Mouse (Mus musculus) MEL-GATA-1-ER (cell line): Measurements from ENCODE around the gene Bms1.

Experiments
- DNase-seq: peaks from one replicate; pipeline ENCODE4 v3.0.0-alpha.2; 2012; ENCODE audit warnings: low read depth; ENCODE audit errors: extremely low read depth

The Bms1 gene

GRCm38 (mm10) chr6:118419050-118419920, at the start of gene Bms1:
Gene Bms1, minus strand, starts transcription at chr6:118419474.
- DNase-seq, result peak; percentile 94

- DNase-seq, result no peak
Observed at GRCm38 (mm10) chr6:118462069-118462705, 42.9 kb upstream of the Bms1 start.

DNA sequence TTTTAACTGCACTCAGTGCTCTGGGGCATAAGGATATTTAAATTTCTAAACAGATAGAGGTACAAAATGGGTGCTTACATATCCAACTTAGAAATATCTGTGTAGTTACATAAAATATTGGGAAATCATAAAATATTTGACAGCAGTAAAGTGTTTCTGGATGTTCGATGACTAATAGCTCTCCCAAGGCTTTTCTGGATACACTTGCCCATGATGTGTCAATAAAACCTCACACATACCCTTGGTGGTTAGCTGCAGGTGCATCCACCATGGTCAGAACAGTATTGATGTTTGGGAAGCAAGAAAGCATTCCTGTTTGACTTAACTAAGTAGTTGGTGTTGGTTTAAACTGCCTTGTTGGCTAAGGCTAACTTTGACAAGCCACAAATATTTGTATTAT, 38.5 kb upstream of the Bms1 start:
- no peak for DNase-seq

GRCm38 (mm10) chr6:118455042-118455631, 35.9 kb upstream of the Bms1 start, which contains the start of gene Zfp248:
Gene Zfp248, minus strand, starts transcription at chr6:118455528.
- DNase-seq, result peak; percentile 55

DNA sequence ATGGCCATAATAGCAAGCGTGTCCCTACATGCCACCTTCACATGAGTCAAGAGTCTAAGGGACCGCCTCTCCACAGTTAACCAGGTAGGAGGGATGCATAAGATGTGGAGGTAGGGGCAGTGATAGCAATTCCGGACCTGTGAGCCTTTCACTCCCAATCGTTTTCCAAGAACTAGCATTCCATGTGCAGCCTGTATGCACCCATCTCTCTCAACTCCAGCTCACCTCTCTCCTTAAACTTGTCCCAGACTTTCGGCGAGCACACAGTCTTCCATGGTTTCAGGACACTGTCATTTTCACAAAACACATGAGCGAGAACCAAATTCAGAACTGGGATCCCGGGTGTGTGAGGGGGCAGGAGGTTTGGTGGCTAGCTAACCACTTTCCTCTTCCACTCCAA, 35.2 kb upstream of the Bms1 start:
- DNase-seq, result no peak

DNA sequence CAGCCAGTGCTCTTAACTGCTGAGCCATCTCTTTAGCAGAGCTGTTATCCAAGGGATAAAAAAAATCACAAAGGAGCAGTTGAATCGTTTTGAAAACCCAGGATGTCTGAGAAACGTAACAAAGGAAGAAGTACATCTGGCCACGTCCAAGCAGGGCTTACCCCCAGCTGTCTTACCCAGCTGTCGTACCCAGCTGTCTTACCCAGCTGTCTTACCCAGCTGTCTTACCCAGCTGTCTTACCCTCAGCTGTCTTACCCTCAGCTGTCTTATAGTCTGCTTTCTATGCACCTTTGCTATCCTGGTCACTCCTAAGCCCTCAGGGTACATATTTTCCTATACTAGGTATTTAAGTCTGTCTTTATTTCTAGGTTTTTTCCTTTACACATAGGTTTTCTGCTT, 12.2 kb upstream of the Bms1 start:
- DNase-seq, result no peak

- DNase-seq, result no peak
Observed at GRCm38 (mm10) chr6:118426666-118427065, 7.4 kb upstream of the Bms1 start.

DNA sequence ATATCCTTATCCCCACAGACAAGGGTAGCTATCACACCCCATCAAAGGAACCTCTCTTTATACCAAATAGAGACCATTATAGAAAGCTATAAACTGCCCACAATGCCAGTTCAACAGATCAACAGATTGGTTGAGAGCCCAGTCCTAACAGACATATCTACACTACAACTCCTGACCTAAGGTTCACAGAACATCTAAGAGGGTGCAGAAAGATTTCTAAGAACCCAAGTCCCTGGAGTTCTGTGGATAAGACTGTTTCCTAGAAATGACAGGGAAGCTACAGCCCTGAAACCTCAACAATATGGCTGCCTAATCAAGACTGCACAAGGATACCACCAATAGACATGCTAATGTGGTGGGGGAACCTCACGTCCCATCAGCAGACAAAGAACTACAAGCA, 8.8 kb downstream of the Bms1 start:
- DNase-seq, result peak; percentile 27

DNA sequence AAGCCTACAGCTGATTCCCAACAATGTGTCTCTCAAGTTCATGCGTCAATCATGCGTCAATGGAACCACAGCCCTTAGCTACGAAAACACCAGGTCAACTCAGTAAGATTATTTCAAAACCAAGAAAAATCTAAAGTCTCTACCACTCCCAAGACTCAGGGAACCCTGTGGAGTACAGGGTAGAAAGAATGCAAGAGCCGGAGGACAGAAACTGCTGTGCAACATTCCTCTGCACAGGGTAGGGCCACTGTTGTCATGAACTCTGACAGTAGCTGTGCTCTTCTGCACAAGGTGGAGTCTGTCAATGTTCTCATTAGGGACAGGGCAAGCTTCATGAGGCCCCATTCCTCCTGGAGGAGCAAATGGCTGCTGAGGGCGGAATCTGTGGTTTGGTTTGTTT, 10.8 kb downstream of the Bms1 start:
- no peak for DNase-seq

DNA sequence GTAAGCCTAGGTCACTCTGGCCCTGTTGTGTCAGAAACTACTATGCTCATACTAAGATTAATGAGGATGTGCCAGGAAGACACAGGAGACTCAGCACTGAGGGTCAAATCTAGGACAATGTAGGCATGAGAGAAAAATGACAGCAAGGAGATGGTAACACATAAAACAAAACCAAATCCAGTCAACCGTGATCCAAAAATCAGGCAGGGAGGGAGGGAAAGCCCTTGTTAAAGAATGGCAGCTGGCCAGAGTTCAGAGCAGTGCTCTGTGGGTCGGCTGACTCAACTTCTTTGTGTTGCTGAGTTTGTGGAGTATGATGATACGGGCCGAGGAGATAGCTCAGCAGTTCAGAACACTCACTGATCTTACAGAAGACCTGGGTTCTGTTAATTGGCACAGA, 12.9 kb downstream of the Bms1 start:
- no peak for DNase-seq

GRCm38 (mm10) chr6:118390746-118391145, 28.5 kb downstream of the Bms1 start:
- no peak for DNase-seq

- DNase-seq, result no peak
Observed at GRCm38 (mm10) chr6:118385962-118386361, 33.3 kb downstream of the Bms1 start.

- DNase-seq, result peak; percentile 34
Observed at GRCm38 (mm10) chr6:118381234-118381633, 38.0 kb downstream of the Bms1 start.

DNA sequence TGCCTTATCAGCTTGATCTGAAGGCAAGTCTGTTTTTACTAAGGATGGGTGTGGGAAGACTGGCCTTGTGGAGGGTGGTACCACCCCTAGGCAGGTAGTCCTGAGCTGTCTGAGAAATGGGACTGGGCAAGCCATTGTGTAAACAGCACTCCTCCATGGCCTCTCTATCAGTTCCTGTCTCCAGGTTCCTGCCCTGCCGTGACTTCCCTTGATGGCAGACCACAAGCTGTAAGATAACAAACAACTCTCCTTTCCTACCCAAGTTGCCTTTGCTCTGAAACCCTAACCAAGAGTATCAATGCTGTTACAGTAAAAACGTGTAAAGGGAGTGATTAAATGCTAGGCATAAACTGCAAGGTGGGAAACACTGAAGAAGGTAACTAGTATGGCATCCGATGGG, 38.6 kb downstream of the Bms1 start:
- DNase-seq, result peak; percentile 52

- DNase-seq, result peak; percentile 13
Observed at GRCm38 (mm10) chr6:118379451-118380167, 39.7 kb downstream of the Bms1 start.

DNA sequence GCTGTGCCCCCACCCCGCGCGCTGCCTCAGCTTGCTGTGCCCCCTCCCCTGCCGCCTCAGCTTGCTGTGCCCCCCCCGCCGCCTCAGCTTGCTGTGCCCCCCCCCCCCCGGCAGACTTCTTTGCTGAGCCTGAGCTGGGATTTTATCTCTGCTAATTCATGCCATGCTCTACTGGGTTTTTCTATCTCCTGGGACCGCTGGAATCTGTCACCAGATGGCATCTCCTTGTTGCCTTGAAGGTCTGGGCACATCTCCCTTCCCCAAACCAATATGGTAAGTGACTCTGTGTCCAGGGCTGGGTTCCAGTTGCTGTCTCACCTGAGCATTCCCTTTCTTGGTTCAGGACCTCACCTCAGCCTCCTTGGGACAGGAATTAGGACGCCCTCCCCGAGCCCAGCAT, 41.7 kb downstream of the Bms1 start:
- DNase-seq, result no peak

DNA sequence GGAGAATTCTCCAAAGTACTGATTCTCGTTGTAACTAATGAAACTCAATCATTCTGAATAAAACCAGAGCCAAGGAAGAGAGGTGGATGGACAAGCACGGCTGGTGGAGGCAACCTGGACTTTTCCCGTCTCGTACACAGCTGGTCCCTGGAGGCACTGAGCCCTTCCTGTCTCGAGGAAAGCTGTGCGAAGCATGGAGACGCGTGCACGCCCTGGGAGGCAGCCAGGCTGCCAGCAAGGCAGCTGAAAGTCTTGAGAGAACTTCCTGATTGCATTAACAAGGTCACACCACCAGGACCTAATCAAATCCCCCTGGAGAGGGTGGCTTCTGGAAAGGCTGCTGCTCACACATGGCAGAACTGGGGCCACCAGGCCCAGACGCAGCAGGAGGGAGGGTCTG, 43.3 kb downstream of the Bms1 start:
- DNase-seq, result no peak

- no peak for DNase-seq
Observed at GRCm38 (mm10) chr6:118375457-118375856, 43.8 kb downstream of the Bms1 start.

DNA sequence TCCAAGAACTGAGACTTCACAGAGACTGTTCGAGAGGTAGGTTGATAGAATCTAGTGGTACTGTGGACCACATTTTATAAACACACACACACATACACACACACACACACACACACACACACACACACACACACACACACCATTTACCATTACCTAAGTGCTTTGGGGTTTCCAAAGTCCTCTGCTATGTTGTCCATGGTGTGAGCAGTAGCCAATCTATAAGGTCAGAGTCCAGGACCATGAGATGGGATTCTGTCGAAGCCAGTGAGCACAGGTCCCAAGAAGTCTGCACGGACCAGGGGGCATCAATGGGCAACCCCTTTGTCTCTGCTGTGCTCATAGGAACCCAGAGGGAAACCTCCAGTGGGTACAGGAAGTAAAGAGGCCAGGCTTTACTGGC, 44.2 kb downstream of the Bms1 start:
- no peak for DNase-seq

DNA sequence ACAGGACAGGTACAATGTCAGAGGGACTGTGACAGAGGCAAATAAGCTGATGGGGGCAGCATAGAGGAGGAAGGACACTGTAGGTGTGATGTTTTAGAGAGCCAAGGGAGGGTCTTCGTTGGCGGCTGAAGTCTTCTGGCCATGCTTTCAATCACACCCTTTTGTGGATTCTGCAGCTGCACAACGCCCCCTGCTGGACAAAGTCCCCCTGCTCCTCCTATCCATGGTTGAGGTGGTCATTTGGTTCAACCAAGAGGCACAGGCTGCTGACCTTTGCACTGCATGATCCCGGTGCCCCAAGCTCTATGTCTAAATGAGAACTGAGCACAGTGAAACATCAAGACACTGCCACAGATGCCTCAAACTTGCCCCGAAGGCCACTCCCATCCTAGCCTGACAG, 46.0 kb downstream of the Bms1 start:
- no peak for DNase-seq

DNA sequence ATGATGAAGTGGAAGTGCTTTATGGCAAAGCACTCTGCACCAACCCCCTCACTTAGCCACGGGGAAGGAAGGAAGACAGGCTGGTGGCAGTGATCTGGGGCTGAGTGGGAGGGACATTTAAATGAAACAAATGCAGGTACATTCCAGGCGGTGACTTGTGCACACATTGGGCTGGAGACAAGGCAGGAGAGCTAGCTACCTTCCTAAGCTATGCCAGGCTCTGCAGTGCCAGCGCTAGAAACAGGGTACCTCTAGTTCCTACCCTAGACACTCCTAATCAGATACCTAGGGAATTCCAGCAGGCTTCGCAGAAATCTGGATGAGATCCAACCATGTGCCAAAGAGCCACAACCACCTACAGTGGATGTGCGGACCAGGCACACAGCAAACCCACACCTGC, 46.5 kb downstream of the Bms1 start:
- DNase-seq, result no peak

GRCm38 (mm10) chr6:118367502-118367901, 51.8 kb downstream of the Bms1 start:
- no peak for DNase-seq
